Mouse (Mus musculus) ovary, postnatal 36 days (tissue): ENCODE results near the gene Vmn1r209.
"Not testable (repeated sequence)": the region's sequence is repeated elsewhere in the genome, so short reads cannot be mapped to it uniquely, and the experiment has no call there.

Experiments
- DNase-seq: peaks from one replicate; pipeline ENCODE4 v3.0.0; 2022; ENCODE audit warnings: low spot score, mixed read lengths

Vmn1r209 gene

GRCm38 (mm10) chr13:22809582-22809981, at the start of gene Vmn1r209:
Vmn1r209 (minus strand) TSS chr13:22809682.
- DNase-seq, result not testable (repeated sequence)

GRCm38 (mm10) chr13:22857461-22857860, 48.0 kb upstream of the Vmn1r209 start, which contains the start of gene Vmn1r211:
Vmn1r211 (minus strand) TSS chr13:22857561.
- no peak for DNase-seq

GRCm38 (mm10) chr13:22854760-22855159, 45.3 kb upstream of the Vmn1r209 start:
- no peak for DNase-seq

- DNase-seq, result no peak
These were observed 37.3 kb upstream of the Vmn1r209 start for GRCm38 (mm10) chr13:22846798-22847197.

- DNase-seq, result not testable (repeated sequence)
These were observed 34.8 kb upstream of the Vmn1r209 start for GRCm38 (mm10) chr13:22844304-22844703.

GRCm38 (mm10) chr13:22831248-22831647, 21.8 kb upstream of the Vmn1r209 start, which contains the start of gene Vmn1r210:
Vmn1r210 (minus strand) TSS chr13:22831348.
- DNase-seq, result no peak

- DNase-seq, result not testable (repeated sequence)
These were observed 19.9 kb upstream of the Vmn1r209 start for GRCm38 (mm10) chr13:22829395-22829794.

- DNase-seq, result not testable (repeated sequence)
These were observed 12.1 kb upstream of the Vmn1r209 start for GRCm38 (mm10) chr13:22821601-22822000.

GRCm38 (mm10) chr13:22788096-22788495, 21.4 kb downstream of the Vmn1r209 start:
- DNase-seq, result not testable (repeated sequence)

GRCm38 (mm10) chr13:22784159-22784558, 25.3 kb downstream of the Vmn1r209 start:
- DNase-seq, result not testable (repeated sequence)

- not testable (repeated sequence) for DNase-seq
These were observed 32.2 kb downstream of the Vmn1r209 start, which contains the start of gene Vmn1r208 for GRCm38 (mm10) chr13:22777300-22777699. Vmn1r208 (minus strand) TSS chr13:22777400.

- DNase-seq, result not testable (repeated sequence)
These were observed 37.9 kb downstream of the Vmn1r209 start for GRCm38 (mm10) chr13:22771592-22771991.
